Mouse (Mus musculus): ENCODE data around the gene Cacng1. TPM values are rescaled to one million over a fixed set of nuclear protein-coding genes. Genes with fewer than 3 reads are reported as not detected.
A peak's percentile ranks its signal among the peaks of the same experiment; 100 is the strongest.

The Cacng1 gene
- total RNA-seq, 1 experiment, result 0.22 TPM

- Histone ChIP-seq H3K36me3 (ENCODE audit: control insufficient read depth, insufficient read depth, low read length, poor library complexity, severe bottlenecking) (peaks cover 17% of the 10 kb centered on the region; the same call in 1 of the 2 replicates), H3K4me3 (ENCODE audit: insufficient read depth in 1 of 2, low read depth in 1 of 2, low read length in 2 of 2, poor library complexity in 1 of 2, severe bottlenecking in 1 of 2) (no peak overlapping the region), H3K9ac (ENCODE audit: insufficient read depth, low read depth, low read length, poor library complexity, severe bottlenecking) (no peak overlapping the region), H3K9me3 (ENCODE audit: control insufficient read depth, insufficient read depth, low read depth, low read length) (no peaks in the 10 kb centered on the region), H3K27ac (ENCODE audit: insufficient read depth, low read depth, low read length, poor library complexity, severe bottlenecking) (peak overlapping the region; percentile 0; the same call in 1 of the 2 replicates), H3K4me1 (ENCODE audit: control insufficient read depth in 2 of 2, insufficient read depth in 2 of 2, low read length in 2 of 2, poor library complexity in 1 of 2) (peaks cover 2 to 21% of the 10 kb centered on the region in 2 experiments; a peak in 3 of 4 replicates)
- in situ Hi-C loops (cut with MboI; ENCODE audit: low sequenced_read_pairs in 2 of 2, unreplicated experiment in 2 of 2), result no loop called here
- TF ChIP-seq CHD2 (IDR thresholded peaks at IDR 0.05; ENCODE audit: low read depth, low read length) (no peak), HCFC1 (IDR thresholded peaks at IDR 0.05; ENCODE audit: borderline replicate concordance, insufficient read depth, low read length) (no peak), ZC3H11A (IDR thresholded peaks at IDR 0.05; ENCODE audit: borderline replicate concordance, low read depth, low read length) (no peak), MAFK (IDR thresholded peaks at IDR 0.05; ENCODE audit: insufficient read depth, low read depth, low read length) (no peak), ZNF384 (IDR thresholded peaks at IDR 0.05; ENCODE audit: low read depth, low read length) (no peak)
- peak; percentile 27 for DNase-seq (ENCODE audit: low read depth, low spot score)
Measured at GRCm38 (mm10) chr11:107683544-107684465, 32.5 kb downstream of the Cacng1 start.

GRCm38 (mm10) chr11:107682694-107683355, 33.5 kb downstream of the Cacng1 start:
- peaks cover 2 to 21% of the 10 kb centered on the region in 2 experiments; a peak in 3 of 4 replicates for H3K4me1 ChIP-seq (ENCODE audit: control insufficient read depth in 2 of 2, insufficient read depth in 2 of 2, low read length in 2 of 2, poor library complexity in 1 of 2)
- H3K9me3 ChIP-seq (ENCODE audit: control insufficient read depth, insufficient read depth, low read depth, low read length), result no peaks in the 10 kb centered on the region
- in situ Hi-C loops (cut with MboI; ENCODE audit: low sequenced_read_pairs in 2 of 2, unreplicated experiment in 2 of 2), result no loop called here
- H3K9ac ChIP-seq (ENCODE audit: insufficient read depth, low read depth, low read length, poor library complexity, severe bottlenecking), result no peak overlapping the region
- peak overlapping the region; percentile 0; the same call in 1 of the 2 replicates for H3K27ac ChIP-seq (ENCODE audit: insufficient read depth, low read depth, low read length, poor library complexity, severe bottlenecking)
- no peak for DNase-seq (ENCODE audit: low read depth, low spot score)
- no peak overlapping the region for H3K4me3 ChIP-seq (ENCODE audit: insufficient read depth in 1 of 2, low read depth in 1 of 2, low read length in 2 of 2, poor library complexity in 1 of 2, severe bottlenecking in 1 of 2)
- H3K36me3 ChIP-seq (ENCODE audit: control insufficient read depth, insufficient read depth, low read length, poor library complexity, severe bottlenecking), result peaks cover 12% of the 10 kb centered on the region; the same call in 1 of the 2 replicates
- TF ChIP-seq ZC3H11A (IDR thresholded peaks at IDR 0.05; ENCODE audit: borderline replicate concordance, low read depth, low read length) (no peak), HCFC1 (IDR thresholded peaks at IDR 0.05; ENCODE audit: borderline replicate concordance, insufficient read depth, low read length) (no peak), ZNF384 (IDR thresholded peaks at IDR 0.05; ENCODE audit: low read depth, low read length) (no peak), MAFK (IDR thresholded peaks at IDR 0.05; ENCODE audit: insufficient read depth, low read depth, low read length) (no peak), CHD2 (IDR thresholded peaks at IDR 0.05; ENCODE audit: low read depth, low read length) (no peak)

DNA sequence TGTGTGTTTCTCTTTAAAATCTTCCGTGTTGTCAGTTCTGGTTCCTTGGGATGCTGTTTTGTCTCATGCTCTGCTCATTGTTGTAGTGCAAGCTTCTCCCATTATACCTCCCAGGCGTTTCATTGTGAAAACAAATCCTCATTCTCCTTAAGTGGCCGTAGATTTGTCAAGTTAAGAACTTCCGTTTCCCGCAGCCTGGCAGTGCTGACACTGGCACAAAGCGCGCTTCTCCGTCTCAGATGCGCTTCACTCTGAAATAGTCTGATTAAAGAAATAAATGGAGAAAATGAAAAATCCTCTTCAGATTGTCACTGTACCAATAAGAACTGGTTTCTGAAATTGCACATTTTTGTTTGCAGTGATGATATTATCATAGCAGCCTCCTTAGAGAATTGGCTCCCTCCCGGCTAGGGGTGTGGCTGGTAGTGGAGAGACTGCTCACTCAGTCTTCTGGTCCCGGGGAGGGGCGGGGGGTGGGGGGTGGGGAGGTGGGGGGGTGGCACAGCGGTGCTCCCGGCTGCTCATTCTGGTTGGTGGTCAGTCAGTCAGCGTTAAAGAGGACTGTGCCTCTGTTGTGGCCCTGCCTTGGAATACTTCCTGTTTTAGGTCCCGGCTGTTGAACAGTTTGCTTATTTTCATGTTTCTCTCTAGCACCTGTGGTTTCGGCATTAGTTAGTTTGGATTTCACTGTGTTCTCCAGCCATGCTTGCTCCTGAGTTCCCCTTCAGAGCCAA, 39.9 kb downstream of the Cacng1 start:
- Histone ChIP-seq H3K36me3 (ENCODE audit: control insufficient read depth, insufficient read depth, low read length, poor library complexity, severe bottlenecking) (peaks cover 24% of the 10 kb centered on the region), H3K4me1 (ENCODE audit: control insufficient read depth in 2 of 2, insufficient read depth in 2 of 2, low read length in 2 of 2, poor library complexity in 1 of 2) (peaks cover 0 to 4% of the 10 kb centered on the region in 2 experiments; a peak in 2 of 4 replicates), H3K9me3 (ENCODE audit: control insufficient read depth, insufficient read depth, low read depth, low read length) (no peaks in the 10 kb centered on the region), H3K27ac (ENCODE audit: insufficient read depth, low read depth, low read length, poor library complexity, severe bottlenecking) (no peak overlapping the region), H3K4me3 (ENCODE audit: insufficient read depth in 1 of 2, low read depth in 1 of 2, low read length in 2 of 2, poor library complexity in 1 of 2, severe bottlenecking in 1 of 2) (no peak overlapping the region), H3K9ac (ENCODE audit: insufficient read depth, low read depth, low read length, poor library complexity, severe bottlenecking) (no peak overlapping the region)
- TF ChIP-seq ZC3H11A (IDR thresholded peaks at IDR 0.05; ENCODE audit: borderline replicate concordance, low read depth, low read length), result no peak
- TF ChIP-seq HCFC1 (IDR thresholded peaks at IDR 0.05; ENCODE audit: borderline replicate concordance, insufficient read depth, low read length), result no peak
- TF ChIP-seq CHD2 (IDR thresholded peaks at IDR 0.05; ENCODE audit: low read depth, low read length), result no peak
- no peak for TF ChIP-seq ZNF384 (IDR thresholded peaks at IDR 0.05; ENCODE audit: low read depth, low read length)
- no peak for TF ChIP-seq MAFK (IDR thresholded peaks at IDR 0.05; ENCODE audit: insufficient read depth, low read depth, low read length)
- no peak for DNase-seq (ENCODE audit: low read depth, low spot score)
- in situ Hi-C loops (cut with MboI; ENCODE audit: low sequenced_read_pairs in 2 of 2, unreplicated experiment in 2 of 2), result no loop called here

- DNase-seq (ENCODE audit: low read depth, low spot score), result no peak
- in situ Hi-C loops (cut with MboI; ENCODE audit: low sequenced_read_pairs in 2 of 2, unreplicated experiment in 2 of 2), result no loop called here
- TF ChIP-seq CHD2 (IDR thresholded peaks at IDR 0.05; ENCODE audit: low read depth, low read length), result no peak
- TF ChIP-seq ZC3H11A (IDR thresholded peaks at IDR 0.05; ENCODE audit: borderline replicate concordance, low read depth, low read length), result no peak
- TF ChIP-seq HCFC1 (IDR thresholded peaks at IDR 0.05; ENCODE audit: borderline replicate concordance, insufficient read depth, low read length), result no peak
- no peak for TF ChIP-seq MAFK (IDR thresholded peaks at IDR 0.05; ENCODE audit: insufficient read depth, low read depth, low read length)
- no peak for TF ChIP-seq ZNF384 (IDR thresholded peaks at IDR 0.05; ENCODE audit: low read depth, low read length)
- no peak overlapping the region for H3K27ac ChIP-seq (ENCODE audit: insufficient read depth, low read depth, low read length, poor library complexity, severe bottlenecking)
- peaks cover 0 to 6% of the 10 kb centered on the region in 2 experiments; a peak in 2 of 4 replicates for H3K4me1 ChIP-seq (ENCODE audit: control insufficient read depth in 2 of 2, insufficient read depth in 2 of 2, low read length in 2 of 2, poor library complexity in 1 of 2)
- H3K36me3 ChIP-seq (ENCODE audit: control insufficient read depth, insufficient read depth, low read length, poor library complexity, severe bottlenecking), result peaks cover 31% of the 10 kb centered on the region
- H3K4me3 ChIP-seq (ENCODE audit: insufficient read depth in 1 of 2, low read depth in 1 of 2, low read length in 2 of 2, poor library complexity in 1 of 2, severe bottlenecking in 1 of 2), result no peak overlapping the region
- no peak overlapping the region for H3K9ac ChIP-seq (ENCODE audit: insufficient read depth, low read depth, low read length, poor library complexity, severe bottlenecking)
- no peaks in the 10 kb centered on the region for H3K9me3 ChIP-seq (ENCODE audit: control insufficient read depth, insufficient read depth, low read depth, low read length)
Measured at GRCm38 (mm10) chr11:107675246-107675645, 41.1 kb downstream of the Cacng1 start.

Measured in ES-E14 (cell line).